Mouse (Mus musculus): ENCODE measurements around the gene Nfyb.

- TF ChIP-seq GATA1 (IDR thresholded peaks at IDR 0.05; ENCODE audit: borderline replicate concordance, low read length) = no peak
- TF ChIP-seq FLI1 (IDR thresholded peaks at IDR 0.05; ENCODE audit: low read length) = no peak
Measured at GRCm38 (mm10) chr10:82761037-82761811, 2.7 kb downstream of the Nfyb start.

All from megakaryocyte, embryonic 14.5 days (primary cell).